Mouse (Mus musculus) regulatory T cell (primary cell): ENCODE measurements around the gene Rln3.
"Not testable (repeated sequence)": the region's sequence is repeated elsewhere in the genome, so short reads cannot be mapped to it uniquely, and the experiment has no call there.

ENCODE experiments used
- in situ Hi-C: fragments of 300-600 bp; cut with MboI, MseI; formaldehyde crosslinking; loops from one replicate; pipeline ENCODE4 v1.15.1; 2025; ENCODE audit warnings: high pct_unique_total_duplicates

Gene Rln3

DNA sequence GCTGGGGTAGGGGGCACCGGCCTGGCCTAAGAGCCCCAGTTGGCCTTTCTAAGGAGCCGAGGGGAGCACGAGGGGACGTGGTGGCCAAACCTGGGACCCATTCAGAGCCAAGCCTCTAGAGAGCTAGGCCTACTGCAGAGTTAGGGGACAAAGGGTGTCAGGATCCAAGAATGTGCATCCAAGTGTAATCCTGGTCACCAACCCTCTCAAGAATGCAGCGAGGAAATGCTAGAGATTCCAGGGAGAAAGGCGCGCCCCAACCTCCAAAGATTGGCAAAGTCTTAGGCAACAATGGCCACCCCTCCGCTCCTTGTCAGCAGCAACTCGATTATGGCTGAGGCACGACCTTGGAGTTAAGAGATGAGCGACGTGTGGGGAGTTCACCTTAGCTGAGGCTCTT is 23.2 kb downstream of the Rln3 start:
- in situ Hi-C loops = loop anchor here (10.0 kb wide), 1 partner anchor 343 kb away; no protein-coding TSS in a partner anchor

DNA sequence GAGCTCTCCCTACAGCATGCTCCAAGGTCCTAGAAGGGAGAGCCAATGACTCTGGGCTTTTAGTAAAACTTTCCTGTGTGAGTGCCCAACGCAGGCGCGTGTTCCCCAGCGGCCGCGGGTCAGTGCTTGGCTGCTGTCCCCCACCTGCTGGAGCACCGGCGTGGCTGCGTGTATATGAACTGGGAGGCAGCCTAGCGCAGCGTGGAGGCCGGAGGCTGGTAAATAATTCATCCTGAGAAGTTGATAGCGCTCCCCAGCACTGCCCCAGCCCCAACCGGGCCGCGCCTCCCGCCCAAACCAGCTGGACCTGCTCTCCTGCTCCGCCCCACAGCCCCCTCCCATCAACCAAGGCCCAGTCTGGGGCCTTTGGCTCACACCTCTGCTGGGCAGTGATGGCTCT is 23.7 kb downstream of the Rln3 start, which contains the start of gene Palm3:
Gene Palm3 (plus strand): TSS at position 376 of the 400 bp plus-strand sequence.
- in situ Hi-C loops = loop anchor here (10.0 kb wide), 1 partner anchor 344 kb away; no protein-coding TSS in a partner anchor

DNA sequence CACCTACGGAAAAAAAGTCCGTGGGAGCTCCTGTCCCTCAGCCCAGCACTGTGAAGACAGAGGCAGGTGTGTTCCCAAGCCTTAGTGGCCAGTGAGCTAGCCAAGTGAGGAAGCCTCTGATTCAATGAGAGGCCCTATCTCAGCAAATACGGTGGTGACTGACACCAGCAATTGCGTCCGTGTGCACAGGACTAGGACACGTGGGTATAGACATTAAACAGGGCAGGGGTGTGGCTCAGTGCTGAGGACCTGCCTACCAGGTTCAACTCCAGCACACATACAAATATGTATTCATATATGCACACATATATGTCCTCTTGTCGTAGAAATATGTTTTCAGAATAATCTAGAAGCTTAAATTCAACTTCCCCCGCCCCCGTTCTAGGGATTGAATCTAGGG is 25.1 kb downstream of the Rln3 start:
- in situ Hi-C loops = loop anchor here (10.0 kb wide), 1 partner anchor 345 kb away; no protein-coding TSS in a partner anchor

DNA sequence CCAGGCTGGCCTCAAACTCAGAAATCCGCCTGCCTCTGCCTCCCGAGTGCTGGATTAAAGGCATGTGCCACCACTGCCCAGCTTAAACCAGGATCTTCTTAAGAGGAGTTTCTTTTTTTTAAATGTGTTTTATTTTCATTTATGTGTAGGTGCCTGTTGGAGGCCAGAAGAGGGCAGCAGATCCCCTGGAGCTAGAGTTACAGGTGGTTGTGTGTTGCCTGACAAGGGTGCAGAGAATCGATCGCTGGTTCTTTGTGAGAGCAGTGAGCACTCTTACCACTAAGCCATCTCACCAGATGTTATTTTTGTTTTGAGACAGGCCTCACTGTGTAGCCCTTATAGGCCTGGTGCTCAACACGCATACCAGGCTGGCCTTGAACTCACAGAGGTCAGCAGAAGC is 29.0 kb downstream of the Rln3 start:
- in situ Hi-C loops = no loop called here

DNA sequence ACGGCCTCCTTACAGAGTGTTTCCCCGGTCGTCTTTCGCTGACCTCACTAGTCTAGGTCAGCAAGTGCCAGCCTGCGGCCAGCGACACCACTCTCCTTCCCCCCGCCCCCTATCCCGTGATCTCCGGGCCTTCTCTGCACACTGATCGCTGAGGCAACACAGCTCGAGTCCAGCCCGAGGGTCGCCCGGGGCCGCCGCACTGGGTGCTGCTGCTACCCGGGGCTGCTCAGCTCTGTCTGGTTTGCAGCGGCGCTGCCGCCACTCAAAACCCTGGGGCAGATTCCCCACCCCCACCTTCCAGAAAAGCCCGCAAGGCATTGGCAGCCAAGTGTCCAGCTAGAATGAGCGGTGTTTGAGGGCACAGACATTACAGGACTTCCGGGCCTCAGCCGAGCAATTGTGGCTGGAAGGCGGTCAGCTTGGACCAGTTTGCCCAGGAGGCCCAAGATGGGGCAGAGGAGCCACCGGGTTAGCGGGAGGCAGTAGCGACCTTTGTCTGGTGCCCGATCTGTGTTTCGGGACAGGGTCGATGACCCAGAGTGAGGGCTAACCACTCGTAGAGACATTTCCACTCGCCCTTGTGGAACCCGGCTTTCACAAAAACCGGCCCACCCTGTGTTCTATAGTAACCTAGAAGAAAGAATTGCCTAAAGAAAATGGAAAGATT is 32.2 kb downstream of the Rln3 start:
- in situ Hi-C loops = no loop called here

DNA sequence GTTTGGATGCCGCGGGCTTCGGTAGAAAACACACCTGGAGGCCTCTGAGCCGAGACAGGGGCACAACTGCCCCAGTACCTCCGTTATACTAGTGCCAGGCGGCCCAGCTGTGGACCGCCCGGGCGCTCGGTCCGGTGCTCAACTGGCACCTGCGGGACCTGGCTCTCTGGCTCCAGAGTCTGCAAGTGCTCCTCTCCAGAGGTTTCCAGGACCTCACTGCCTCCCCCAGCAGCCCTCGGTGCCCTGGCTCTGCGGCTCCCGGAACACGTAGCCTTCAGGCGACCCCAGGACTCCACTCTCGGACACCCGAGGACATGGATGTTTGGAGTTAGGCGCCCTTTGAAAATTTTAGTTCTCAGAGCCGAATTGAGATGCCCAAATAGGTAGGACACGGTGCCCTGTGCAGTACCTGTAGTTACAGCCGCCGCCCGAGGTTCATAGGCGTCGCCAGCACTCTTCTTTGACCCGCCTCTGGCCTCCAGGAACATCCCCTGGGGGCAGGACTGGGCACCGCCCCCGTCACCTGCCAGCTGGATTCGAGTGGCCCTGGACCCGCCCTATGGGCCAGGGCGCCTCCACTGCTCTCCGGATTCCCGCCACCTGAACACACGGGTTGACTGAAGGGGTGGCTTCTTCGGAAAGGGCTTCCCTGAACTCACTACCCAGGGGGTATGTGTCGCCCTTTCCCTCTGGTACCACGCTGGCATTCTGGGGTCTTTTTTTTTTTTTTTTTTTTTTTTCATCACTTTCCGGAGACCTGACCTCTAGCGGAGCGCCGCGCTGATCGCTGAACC is 32.9 kb downstream of the Rln3 start, which contains the start of gene 2210011C24Rik:
Gene 2210011C24Rik (minus strand): TSS at position 467 of the 794 bp plus-strand sequence.
- in situ Hi-C loops = no loop called here

DNA sequence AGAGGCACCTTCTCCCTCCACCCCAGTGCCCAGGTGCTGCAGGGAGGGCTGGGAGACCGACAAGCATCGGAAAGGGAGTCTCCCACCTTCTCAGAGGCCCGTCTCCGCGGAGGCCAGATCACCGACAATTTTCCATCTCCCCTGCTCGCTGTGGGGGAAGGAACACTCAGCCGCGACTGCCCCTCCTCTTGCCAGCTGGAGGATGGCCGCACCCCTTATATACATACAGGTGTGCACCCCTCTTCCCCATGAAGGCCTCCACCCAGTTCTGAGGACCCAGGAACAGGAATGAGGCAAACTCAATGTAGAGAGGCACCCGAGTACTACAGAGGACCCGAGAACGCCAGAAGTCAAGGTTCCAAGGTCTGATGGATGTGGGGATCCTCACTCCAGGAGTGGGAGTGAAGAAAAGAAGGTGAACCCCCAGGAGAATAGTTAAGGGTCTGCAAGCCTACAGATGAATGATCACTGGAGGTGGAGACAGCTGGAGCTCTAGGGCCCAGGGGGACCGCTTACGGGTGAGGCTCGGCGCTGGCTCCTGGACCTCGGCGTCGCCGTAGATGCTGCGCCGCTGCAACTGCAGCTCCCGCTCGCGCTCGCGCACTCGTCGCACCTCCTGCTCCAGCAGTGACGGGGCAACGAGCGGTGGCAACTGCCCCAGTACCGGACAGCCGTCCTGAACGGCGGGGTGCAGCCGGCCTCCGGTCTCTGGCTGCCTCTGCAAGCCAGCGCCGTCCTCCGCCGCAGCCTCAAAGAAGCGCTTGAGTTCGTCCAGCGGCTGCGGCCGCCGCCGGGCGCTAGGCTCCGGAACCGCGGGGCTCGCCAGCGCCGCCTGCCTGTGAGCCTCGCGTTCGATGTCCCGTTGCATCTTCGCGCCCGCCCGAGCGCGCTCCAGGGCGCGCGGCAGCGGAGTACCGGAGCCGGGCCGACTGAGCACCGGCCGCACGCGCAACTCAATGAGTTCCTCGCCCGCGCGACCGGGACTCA is 33.9 kb downstream of the Rln3 start:
- in situ Hi-C loops = no loop called here

DNA sequence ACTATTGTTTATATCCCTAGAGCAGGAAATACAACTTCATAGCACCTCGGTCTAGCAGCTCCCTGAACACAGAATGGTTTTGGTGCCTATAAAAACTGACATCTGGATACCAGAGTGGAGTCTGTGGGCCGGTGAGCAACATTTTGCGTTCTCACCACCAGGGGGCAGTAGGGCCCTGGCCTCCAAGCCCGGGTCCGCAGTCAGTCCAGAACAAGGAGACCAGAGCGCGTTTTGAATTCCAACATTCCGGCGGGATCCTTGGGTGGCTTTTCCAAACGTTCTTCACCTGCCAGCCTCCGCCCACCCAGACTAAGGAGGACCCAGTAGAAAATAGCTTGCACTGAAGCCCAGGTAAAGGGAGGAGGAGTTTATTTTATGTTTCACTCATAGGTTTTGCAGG is 34.9 kb downstream of the Rln3 start:
- in situ Hi-C loops = no loop called here

DNA sequence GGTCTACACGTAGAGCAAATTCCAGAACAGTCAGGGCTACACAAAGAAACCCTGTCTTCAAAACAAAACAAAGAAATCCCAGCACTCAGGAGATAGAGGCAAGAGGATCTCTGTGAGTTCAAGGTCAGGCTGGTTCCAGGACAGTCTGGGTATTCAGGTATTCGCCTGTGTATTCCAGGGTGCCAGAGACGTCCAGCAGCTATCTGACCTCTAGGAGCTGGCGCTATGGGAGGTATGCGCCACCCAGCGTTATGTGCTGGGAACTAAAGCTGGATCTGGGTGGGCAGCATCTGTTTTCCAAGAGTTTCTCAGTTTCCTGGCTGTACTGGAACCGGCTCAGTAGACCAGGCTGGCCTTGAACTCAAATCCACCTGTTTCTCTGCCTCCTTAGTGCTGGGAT is 36.4 kb downstream of the Rln3 start:
- in situ Hi-C loops = no loop called here

DNA sequence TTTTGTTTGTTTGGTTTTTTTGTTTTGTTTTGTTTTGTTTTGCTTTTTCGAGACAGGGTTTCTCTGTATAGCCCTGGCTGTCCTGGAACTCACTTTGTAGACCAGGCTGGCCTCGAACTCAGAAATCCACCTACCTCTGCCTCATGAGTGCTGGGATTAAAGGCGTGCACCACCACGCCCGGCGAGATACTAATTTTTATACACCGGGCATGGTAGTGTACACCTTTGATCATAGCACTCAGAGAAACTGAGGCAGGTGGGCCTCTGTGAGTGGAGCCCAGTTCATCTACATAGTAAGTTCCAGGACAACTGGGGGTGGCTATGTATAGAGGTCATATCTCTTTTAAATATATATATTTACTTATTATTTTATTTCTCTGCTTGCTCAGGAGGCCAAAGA is 39.3 kb downstream of the Rln3 start:
- in situ Hi-C loops = not testable (repeated sequence)

DNA sequence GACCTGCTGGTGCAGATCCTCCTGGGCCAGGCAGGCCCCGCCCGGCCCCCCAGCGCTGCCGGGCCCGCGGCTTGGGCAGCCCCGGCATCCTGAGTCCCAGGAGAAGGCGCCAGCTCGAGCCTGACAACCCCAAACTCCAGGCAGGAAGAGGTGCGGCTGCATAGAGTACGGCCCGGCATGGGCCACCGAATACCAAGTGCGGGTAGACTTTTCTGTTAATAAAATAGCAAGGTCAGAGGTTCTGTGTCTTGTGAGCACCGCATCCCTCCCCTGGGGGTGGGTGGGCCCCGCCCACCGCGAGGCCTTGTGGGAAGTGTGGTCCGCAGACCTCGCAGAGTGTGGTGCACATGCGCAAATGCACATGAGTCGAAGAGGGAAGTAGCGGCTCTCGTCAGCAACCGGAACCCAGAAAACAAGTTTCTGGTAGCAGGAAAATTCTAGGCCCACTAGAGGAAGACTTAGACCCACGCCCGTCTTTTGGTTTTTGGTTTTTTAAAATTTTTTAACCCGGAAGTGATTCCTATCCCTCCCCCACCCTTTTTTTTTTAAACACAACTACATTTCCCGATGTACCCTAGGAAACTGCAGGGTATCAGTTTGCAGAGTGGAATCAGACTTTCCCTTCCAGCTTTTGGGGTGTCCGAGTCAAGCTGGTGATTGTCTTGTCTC is 40.1 kb downstream of the Rln3 start:
- in situ Hi-C loops = no loop called here

DNA sequence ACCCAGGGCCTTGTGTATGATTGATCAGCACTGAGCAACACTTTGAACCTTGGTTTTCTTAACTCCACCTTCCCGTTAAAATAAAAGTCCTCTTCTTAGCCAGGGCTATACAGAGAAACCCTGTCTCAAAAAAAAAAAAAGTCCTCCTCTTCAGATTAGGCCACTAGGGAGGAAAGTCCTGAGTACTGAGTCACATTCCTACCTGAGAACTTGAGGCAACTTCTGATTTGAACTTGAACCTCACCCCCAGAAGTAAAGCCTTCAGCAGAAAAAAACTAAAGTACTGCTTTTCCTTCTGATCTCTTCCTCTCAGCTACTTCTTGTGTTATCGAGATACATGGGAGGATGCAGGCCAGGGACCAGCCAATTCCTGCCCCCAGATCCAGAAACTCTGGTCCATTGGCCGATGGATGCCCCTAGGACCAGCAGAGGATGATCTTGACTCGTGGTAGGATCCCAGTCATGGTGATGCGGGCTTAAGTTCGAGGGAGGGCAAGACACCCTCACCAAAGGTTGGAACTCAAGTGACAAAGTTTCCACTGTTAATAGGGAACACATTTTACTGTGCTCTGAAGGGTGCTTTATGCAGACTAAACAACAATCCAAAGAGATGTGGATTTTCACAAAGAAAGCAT is 41.1 kb downstream of the Rln3 start:
- in situ Hi-C loops = no loop called here

DNA sequence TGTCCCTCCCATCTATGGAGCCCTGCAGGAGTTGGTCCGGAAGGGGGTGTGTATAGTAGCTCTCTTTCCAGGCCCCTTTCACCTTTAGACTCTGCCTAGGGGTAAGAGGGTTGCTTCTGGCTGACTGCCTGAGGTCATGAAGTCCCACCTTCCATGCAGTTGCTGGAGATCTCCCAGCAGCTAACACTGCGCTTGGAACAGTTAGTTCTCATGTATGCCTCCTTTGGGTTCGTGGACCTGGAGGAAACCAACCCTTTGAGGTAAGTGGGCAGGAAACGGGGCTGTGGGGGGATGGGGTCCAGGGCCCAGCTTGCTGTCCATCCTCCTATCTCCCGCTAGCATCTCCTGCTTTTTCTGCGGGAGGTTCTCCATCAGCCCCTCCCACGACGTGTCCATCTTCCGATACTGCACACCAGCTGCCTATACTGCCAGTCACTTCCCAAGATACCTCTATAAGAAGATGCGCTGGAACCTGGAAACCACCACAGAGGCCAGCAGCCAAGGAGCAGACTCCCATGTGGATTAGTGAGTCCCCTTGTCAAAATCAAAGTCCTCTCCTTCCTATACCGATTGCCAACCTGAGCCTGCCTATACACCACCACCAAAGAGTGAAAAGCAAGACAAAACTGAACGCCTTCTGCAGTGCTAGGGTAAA is 41.7 kb downstream of the Rln3 start:
- in situ Hi-C loops = no loop called here

DNA sequence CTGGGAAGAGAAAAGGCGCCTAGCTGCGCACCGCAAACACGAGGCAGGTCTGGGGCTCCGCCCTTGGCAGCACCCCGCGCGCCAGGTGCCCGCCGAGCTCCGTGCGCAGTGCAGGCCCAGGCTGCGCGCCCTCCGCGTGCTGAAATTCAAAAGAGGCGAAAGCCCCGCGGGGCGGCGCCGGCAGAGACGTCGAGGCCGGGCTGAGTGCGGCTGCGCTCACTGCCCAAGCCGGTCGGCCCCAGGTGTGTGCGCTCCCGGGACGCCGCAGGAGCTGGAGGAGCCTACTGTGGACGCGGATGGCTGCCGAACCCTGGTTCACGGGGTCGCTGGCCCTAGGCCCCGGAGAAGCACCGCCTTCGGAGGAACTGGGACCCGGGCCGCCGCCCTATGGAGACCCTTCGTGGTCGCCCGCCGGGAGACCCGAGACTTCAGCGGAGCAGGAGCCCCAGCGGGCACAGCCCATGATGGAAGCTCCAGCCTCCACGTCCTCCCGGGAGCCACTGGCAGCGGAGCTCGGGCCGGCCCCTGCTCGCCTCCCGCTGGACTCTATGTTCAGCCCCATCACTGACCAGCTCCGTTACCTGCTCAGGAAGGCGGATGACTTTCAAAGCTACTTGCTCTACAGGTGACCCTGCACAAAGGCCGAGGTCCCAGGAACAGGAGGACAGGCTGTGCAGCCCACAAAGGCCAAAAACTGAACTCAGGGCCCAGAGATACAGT is 43.4 kb downstream of the Rln3 start, which contains the start of gene 1700067K01Rik:
Gene 1700067K01Rik (plus strand): TSS at position 222 of the 720 bp plus-strand sequence.
- in situ Hi-C loops = no loop called here

DNA sequence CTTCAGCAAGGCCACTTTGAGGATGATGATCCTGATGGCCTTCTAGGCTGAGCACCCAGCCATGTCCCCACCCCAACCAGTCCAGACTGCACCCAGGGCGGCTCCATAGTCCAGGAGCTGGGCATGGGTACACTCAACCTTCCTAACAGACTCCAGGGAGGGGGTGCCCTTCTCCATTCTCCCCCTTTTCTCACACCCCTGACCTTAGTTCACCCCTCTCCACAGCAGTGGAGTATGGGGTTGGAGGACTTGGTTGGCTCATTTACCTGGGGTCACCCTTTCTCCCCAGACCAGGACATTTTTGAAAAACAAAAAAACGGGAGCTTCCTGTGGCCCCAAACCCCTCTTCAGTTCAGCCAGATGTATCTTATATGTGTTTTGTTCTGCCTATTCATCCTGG is 45.0 kb downstream of the Rln3 start:
- in situ Hi-C loops = no loop called here

DNA sequence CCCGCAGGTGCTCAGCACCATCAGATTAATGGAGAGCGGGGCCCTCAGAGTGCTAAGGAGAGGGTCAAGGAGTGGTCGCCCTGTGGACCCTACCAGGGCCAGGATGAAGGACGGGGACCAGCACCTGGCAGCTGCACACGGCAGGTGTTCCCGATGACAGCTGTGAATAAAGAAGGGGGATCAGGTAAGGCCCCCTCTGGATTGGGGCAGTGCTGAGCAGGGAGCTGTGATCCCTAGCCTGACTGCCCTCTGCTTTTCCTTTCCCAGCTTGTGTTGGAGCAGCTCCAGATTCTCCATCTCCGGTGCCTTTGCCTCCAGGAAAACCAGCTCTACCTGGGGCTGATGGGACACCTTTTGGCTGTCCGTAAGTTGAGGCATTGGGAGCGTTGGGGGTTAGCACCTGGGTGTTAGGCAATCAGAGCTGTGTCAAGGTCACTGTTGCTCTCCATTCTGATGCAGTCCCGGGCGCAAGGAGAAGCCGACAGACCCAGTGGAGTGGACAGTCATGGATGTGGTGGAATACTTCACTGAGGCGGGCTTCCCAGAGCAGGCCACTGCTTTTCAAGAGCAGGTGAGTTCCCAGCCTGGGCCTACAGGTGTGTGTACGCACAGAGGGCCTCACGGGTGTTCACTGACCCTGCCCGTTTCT is 45.6 kb downstream of the Rln3 start:
- in situ Hi-C loops = no loop called here

DNA sequence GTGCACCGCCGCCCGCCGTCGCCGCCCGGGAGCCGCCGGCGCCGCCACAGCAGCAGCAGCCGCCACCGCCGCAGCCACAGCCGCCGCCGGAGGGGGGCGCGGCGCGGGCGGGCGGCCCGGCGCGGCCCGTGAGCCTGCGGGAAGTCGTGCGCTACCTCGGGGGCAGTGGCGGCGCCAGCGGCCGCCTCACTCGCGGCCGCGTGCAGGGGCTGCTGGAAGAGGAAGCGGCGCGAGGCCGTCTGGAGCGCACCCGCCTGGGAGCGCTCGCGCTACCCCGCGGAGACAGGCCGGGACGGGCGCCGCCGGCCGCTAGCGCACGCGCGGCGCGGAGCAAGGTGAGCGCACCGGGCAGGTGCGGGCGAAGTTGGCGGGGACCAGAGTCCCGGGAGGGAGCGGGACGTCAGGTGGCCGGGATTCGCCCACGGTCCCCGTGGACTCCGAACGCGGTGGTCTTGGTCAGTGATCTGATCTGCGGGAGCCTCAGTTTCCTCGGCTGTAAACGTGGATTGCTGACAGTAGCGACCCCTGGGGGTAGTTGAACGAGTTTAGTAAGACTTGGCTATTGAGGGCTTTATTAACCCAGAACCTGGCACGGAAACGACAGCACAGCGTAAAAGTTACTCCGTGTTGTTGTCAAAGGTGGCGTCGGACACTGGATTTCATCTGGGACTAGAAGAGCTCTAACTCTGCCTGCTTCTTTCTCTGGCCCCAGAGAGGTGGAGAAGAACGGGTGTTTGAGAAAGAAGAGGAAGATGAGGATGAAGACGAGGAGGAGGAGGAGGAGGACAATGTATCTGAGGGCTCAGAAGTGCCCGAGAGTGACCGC is 46.4 kb downstream of the Rln3 start:
- in situ Hi-C loops = no loop called here
